Mouse (Mus musculus) E14TG2a.4 (cell line): Measurements from ENCODE around the gene Mms19.

Experiments used
- CTCF ChIP-seq: conservative IDR thresholded peaks from 2 replicates; pipeline ENCODE4 v1.5.1; 2014; ENCODE audit warnings: low read length
- NANOG ChIP-seq: IDR thresholded peaks from 2 replicates; pipeline ENCODE4 v1.6.1; 2014; ENCODE audit warnings: borderline replicate concordance, low read length, mixed read lengths
- POU5F1 ChIP-seq: IDR thresholded peaks from 2 replicates; pipeline ENCODE4 v1.6.1; 2014; ENCODE audit warnings: low read length, borderline replicate concordance

DNA sequence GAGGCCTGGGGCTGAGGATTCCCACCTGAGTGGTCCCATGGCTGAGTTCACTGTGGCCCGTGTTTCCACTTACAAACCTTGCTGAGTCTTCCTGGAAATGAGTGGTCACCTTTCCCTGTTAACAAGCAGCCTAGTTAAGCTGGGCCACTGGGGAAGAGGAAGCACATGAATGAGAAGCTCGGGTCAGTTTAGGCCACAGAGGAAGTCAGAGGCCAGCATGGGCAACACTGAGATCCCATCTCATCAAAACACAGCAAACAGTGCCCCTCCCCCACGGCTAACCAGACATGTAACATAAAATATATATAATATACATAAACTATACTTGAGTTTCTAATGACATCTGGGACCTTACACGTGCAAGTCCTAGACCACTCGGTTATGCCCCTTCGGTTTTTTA, 8.9 kb upstream of the Mms19 start:
- TF ChIP-seq CTCF (no peak), NANOG (no peak), POU5F1 (no peak)
